Mouse (Mus musculus) liver, adult 2 months (tissue): ENCODE measurements around the gene Mettl7a3. TPM values are rescaled to one million over a fixed set of nuclear protein-coding genes. Genes with fewer than 3 reads are reported as not detected.
A peak's percentile ranks its signal among the peaks of the same experiment; 100 is the strongest.

ENCODE experiments used
- DNase-seq: peaks from one replicate; pipeline ENCODE4 v3.0.0-alpha.2; 2011; ENCODE audit warnings: low read depth, low spot score; ENCODE audit errors: extremely low read depth
- H3K27ac ChIP-seq: fragments of 200-500 bp; replicated peaks from 2 replicates; pipeline ENCODE4 v1.5.1; 2012; ENCODE audit warnings: low read depth, mild to moderate bottlenecking, control low read depth, inconsistent platforms, low read length; ENCODE audit not compliant: insufficient read depth
- H3K27me3 ChIP-seq: fragments of 200-500 bp; 2 replicates; pipeline ENCODE4 v1.6.1; 2012; ENCODE audit warnings: mild to moderate bottlenecking, moderate library complexity, low read length, inconsistent platforms; ENCODE audit not compliant: control insufficient read depth, insufficient read depth
- H3K36me3 ChIP-seq: fragments of 200-500 bp; 2 replicates; pipeline ENCODE4 v1.6.1; 2012; ENCODE audit warnings: low read length, inconsistent platforms; ENCODE audit not compliant: control insufficient read depth, insufficient read depth
- H3K4me1 ChIP-seq: fragments of 200-500 bp; 2 replicates; pipeline ENCODE4 v1.6.1; 2011; ENCODE audit warnings: low read length; ENCODE audit not compliant: control insufficient read depth, insufficient read depth
- H3K4me3 ChIP-seq: fragments of 200-500 bp; 2 replicates; pipeline ENCODE4 v1.5.1; 2011; ENCODE audit warnings: low read depth, mild to moderate bottlenecking, control low read depth, low read length, moderate library complexity; ENCODE audit not compliant: insufficient read depth
- H3K79me2 ChIP-seq: fragments of 200-500 bp; 2 replicates; pipeline ENCODE4 v1.6.1; 2012; ENCODE audit warnings: inconsistent platforms, mild to moderate bottlenecking, low read length, moderate library complexity; ENCODE audit not compliant: control insufficient read depth, insufficient read depth
- H3K9ac ChIP-seq: fragments of 200-500 bp; 2 replicates; pipeline ENCODE4 v1.6.1; 2012; ENCODE audit warnings: low read depth, mild to moderate bottlenecking, control low read depth, inconsistent platforms, low read length
- CTCF ChIP-seq: fragments of 200-500 bp; IDR thresholded peaks from 2 replicates; pipeline ENCODE4 v1.5.1; 2011; ENCODE audit warnings: low read depth, low read length, control low read depth
- POLR2A ChIP-seq: fragments of 200-500 bp; IDR thresholded peaks from 2 replicates; pipeline ENCODE4 v1.6.1; 2011; ENCODE audit warnings: low read length, control low read depth; ENCODE audit not compliant: insufficient read depth; ENCODE audit errors: extremely low read depth
- WGBS: fragments of 180-500 bp; shearing (Covaris S2); methylation state at CpG from one replicate; pipeline ENCODE4 v1.1.7; 2018; 5-methylcytosine and 5-hydroxymethylcytosine counted together
- polyA plus RNA-seq: library from polyadenylated mRNA; depleted of rRNA; stranded (reverse); fragments of >200 nt; gene quantifications from 2 replicates; pipeline ENCODE4 v1.2.3, GENCODE M21; 2012; rRNA removed
- total RNA-seq: library from RNA; depleted of rRNA; stranded (reverse); fragments of >200 nt; gene quantifications from 2 replicates; pipeline ENCODE4 v1.2.3, GENCODE M21; 2014; rRNA removed

Mettl7a3 gene
- total and polyA plus RNA-seq, 2 experiments: not detected

DNA sequence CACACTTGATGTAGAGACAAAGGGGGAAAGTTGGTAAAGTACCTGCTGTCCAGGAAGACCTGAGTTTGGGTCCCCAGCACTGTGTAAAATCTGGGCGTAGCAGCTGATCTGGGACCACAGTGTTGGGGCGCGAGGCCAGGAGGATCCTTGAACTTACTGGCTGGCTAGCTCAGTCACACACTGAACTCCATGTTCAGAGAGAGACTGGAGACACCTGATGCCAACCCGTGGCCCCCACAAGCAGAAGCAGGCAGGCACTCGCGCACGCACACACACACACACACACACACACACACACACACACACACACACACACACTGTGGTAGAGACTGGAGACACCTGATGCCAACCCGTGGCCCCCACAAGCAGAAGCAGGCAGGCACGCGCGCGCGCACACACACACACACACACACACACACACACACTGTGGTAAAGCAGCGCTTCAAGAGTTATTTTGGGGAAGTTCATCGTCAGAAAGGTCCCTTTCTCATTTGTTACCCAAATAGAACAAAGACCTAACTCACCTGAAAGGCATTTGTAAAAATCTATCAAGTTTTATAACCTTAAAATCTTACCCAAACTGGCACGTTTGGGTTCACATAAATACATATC is 53.6 kb downstream of the Mettl7a3 start:
- peak overlapping the region; percentile 70 for H3K27ac ChIP-seq
- peak overlapping the region; percentile 36 for H3K9ac ChIP-seq
- TF ChIP-seq POLR2A (no peak), CTCF (no peak)
- no peaks in the 10 kb centered on the region for H3K36me3 ChIP-seq
- peak; percentile 55 for DNase-seq
- H3K4me3 ChIP-seq: 0 out of 2 replicates have a peak overlapping the region, but pooled peaks have one; percentile 16
- no peaks in the 10 kb centered on the region for H3K27me3 ChIP-seq
- WGBS: 68% methylated on average over 16 of the region's 16 CpGs
- H3K79me2 ChIP-seq: no peaks in the 10 kb centered on the region
- peaks cover 8% of the 10 kb centered on the region; the same call in 1 of the 2 replicates for H3K4me1 ChIP-seq

DNA sequence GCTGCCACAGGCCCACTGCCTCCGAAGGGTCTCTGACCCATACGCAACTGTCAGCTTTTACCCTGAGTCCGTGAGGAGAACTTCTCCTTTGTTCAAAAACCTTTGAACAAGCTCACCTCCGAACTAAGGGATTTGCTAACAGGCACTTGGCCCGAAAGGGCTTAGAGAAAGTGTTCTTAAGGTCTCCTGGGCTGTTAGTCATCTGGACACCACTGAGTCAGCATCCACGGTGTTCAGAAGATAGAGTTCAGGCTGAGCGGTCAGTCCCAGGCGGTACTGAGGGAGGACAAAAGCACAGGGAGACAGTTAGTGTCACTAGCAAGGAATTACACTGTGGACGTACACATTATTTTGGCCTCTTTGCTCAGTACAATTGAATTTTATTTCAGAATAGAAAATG is 54.2 kb downstream of the Mettl7a3 start:
- Histone ChIP-seq H3K36me3 (peaks cover 4% of the 10 kb centered on the region; the same call in 1 of the 2 replicates), H3K4me3 (no peak overlapping the region), H3K27me3 (no peaks in the 10 kb centered on the region), H3K9ac (no peak overlapping the region), H3K4me1 (peaks cover 4% of the 10 kb centered on the region; the same call in 1 of the 2 replicates), H3K27ac (no peak overlapping the region), H3K79me2 (no peaks in the 10 kb centered on the region)
- 78% methylated on average over 9 of the region's 9 CpGs for WGBS
- TF ChIP-seq POLR2A (no peak), CTCF (no peak)
- no peak for DNase-seq

Other genes starting within 250 kb of the Mettl7a3 start
- gene Atf1, start 107.1 kb upstream of the Mettl7a3 start, total RNA-seq: 11.2 and 16.8 TPM in 2 replicates
- gene Atf1, start 107.1 kb upstream of the Mettl7a3 start, polyA plus RNA-seq: 35.1 and 36.3 TPM in 2 replicates
- not detected in 2 replicates for gene Tmprss12, start 54.1 kb upstream of the Mettl7a3 start, total RNA-seq
- gene Tmprss12, start 54.1 kb upstream of the Mettl7a3 start, polyA plus RNA-seq: not detected in 2 replicates
- gene Mettl7a1, start 30.8 kb upstream of the Mettl7a3 start, total RNA-seq: 327 and 366 TPM in 2 replicates
- gene Mettl7a1, start 30.8 kb upstream of the Mettl7a3 start, polyA plus RNA-seq: 201 TPM in 2 replicates
- not detected in 2 replicates for gene Methig1, start 18.2 kb downstream of the Mettl7a3 start, total RNA-seq
- gene Methig1, start 18.2 kb downstream of the Mettl7a3 start, polyA plus RNA-seq: 0.15 TPM in 1 of 2 replicates, not detected in the other
- 0.13 TPM in 1 of 2 replicates, not detected in the other for gene Mettl7a2, start 18.3 kb downstream of the Mettl7a3 start, total RNA-seq
- gene Mettl7a2, start 18.3 kb downstream of the Mettl7a3 start, polyA plus RNA-seq: 0.05 and 0.18 TPM in 2 replicates
- not detected in 2 replicates for gene Higd1c, start 29.6 kb downstream of the Mettl7a3 start, total RNA-seq
- not detected in 2 replicates for gene Higd1c, start 29.6 kb downstream of the Mettl7a3 start, polyA plus RNA-seq
- not detected in 2 replicates for gene Gm5475, start 87.2 kb downstream of the Mettl7a3 start, total RNA-seq
- gene Gm5475, start 87.2 kb downstream of the Mettl7a3 start, polyA plus RNA-seq: not detected in 2 replicates
- 14.5 and 22.3 TPM in 2 replicates for gene Slc11a2, start 90.1 kb downstream of the Mettl7a3 start, total RNA-seq
- 23.2 and 25.2 TPM in 2 replicates for gene Slc11a2, start 90.1 kb downstream of the Mettl7a3 start, polyA plus RNA-seq
- gene Letmd1, start 134.1 kb downstream of the Mettl7a3 start, total RNA-seq: 18.7 and 21.1 TPM in 2 replicates
- 38.7 and 39.9 TPM in 2 replicates for gene Letmd1, start 134.1 kb downstream of the Mettl7a3 start, polyA plus RNA-seq
- 0.92 and 1.1 TPM in 2 replicates for gene Csrnp2, start 160.6 kb downstream of the Mettl7a3 start, total RNA-seq
- gene Csrnp2, start 160.6 kb downstream of the Mettl7a3 start, polyA plus RNA-seq: 0.78 and 1.1 TPM in 2 replicates
- 4.0 and 5.9 TPM in 2 replicates for gene Tfcp2, start 217.1 kb downstream of the Mettl7a3 start, total RNA-seq
- gene Tfcp2, start 217.1 kb downstream of the Mettl7a3 start, polyA plus RNA-seq: 3.9 and 5.8 TPM in 2 replicates